Mouse (Mus musculus) E14TG2a.4 (cell line): ENCODE results near the gene Immt.

Source experiments
- H3K27me3 ChIP-seq: 2 replicates; pipeline ENCODE4 v1.6.1; 2014; ENCODE audit warnings: low read length, control low read depth; ENCODE audit not compliant: insufficient read depth
- H3K36me3 ChIP-seq: 2 replicates; pipeline ENCODE4 v1.6.1; 2014; ENCODE audit warnings: low read length, control low read depth; ENCODE audit not compliant: insufficient read depth
- H3K4me1 ChIP-seq: replicated peaks from 2 replicates; pipeline ENCODE4 v1.6.1; 2014; ENCODE audit warnings: low read depth, low read length, control low read depth
- H3K4me3 ChIP-seq: replicated peaks from 2 replicates; pipeline ENCODE4 v1.5.1; 2014; ENCODE audit warnings: mild to moderate bottlenecking, low read length
- H3K9me3 ChIP-seq: 2 replicates; pipeline ENCODE4 v1.6.1; 2014; ENCODE audit warnings: low read length, control low read depth
- CTCF ChIP-seq: conservative IDR thresholded peaks from 2 replicates; pipeline ENCODE4 v1.5.1; 2014; ENCODE audit warnings: low read length
- NANOG ChIP-seq: IDR thresholded peaks from 2 replicates; pipeline ENCODE4 v1.6.1; 2014; ENCODE audit warnings: borderline replicate concordance, low read length, mixed read lengths
- POU5F1 ChIP-seq: IDR thresholded peaks from 2 replicates; pipeline ENCODE4 v1.6.1; 2014; ENCODE audit warnings: low read length, borderline replicate concordance

Immt gene

DNA sequence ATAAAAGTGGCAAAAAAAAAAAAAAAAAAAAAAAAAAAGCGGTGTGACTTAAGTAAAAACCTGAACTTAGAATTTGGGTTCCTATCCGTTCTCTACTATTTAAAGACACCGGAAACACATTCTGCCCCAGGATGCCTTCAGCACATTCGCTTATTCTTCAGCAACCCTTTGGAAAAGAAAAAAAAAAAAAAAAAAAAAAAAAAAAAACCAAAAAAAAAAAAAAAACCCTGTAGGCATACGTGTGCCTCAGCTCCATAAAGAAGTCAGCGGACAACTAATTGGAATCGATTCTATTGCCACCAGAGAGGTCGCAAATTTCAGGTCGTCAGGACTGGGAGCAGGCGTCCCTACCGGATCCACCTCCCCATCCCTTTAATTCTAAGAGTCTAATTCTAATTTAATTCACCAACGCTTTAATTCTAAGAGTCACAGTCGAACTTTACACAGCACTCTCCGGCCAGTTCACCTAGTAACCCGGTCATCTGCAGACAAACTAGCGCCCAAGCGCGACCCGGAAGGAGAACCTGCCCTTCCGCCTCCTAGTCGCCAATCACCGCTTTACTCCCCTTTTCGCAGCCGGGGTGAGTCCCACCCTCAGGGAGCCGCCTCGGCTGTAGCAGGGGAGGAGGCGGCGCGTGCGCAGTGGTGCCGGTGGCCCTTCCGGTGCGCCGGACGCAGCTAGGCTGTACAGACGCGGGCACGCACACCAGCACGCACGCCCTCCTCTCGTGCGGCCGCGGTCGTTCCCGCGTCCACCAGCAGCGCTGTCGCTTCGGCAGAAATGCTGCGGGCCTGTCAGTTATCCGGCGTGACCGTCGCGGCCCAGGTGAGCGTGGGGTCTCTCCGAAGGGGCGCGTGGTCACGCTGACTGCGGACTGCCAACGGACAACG is at the start of gene Immt:
Gene Immt, plus strand, starts transcription at position 642 of the 891 bp plus-strand sequence.
- H3K36me3 ChIP-seq = peaks cover 35% of the 10 kb centered on the region
- no peak for TF ChIP-seq POU5F1
- TF ChIP-seq NANOG = no peak
- no peak for TF ChIP-seq CTCF
- H3K4me1 ChIP-seq = peaks cover 47% of the 10 kb centered on the region

DNA sequence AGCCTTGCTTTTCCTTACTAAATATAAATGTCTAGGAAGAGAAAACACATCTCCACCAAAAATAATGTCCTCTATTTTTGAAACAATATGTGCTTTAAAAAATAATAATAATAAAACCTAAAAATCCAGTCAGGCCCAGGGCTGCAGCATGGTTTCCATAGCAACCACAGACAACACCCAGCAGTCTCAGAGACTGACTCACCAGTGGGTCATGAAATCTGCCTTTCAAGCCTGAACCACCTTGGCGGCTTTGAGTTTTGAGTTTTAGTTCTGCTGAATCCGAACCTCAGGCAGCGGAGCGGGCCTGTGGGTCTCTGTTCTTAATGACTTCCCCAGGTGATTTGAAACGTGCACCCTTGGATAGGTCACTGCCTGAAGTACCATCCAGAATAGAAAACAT is 48.0 kb upstream of the Immt start:
- H3K36me3 ChIP-seq = no peaks in the 10 kb centered on the region

More for the DNA sequence above, at the start of gene Immt:
- Histone ChIP-seq H3K4me3 (peak within 1 kb of the TSS; percentile 98), H3K27me3 (no peaks in the 10 kb centered on the region), H3K9me3 (no peaks in the 10 kb centered on the region)

DNA sequence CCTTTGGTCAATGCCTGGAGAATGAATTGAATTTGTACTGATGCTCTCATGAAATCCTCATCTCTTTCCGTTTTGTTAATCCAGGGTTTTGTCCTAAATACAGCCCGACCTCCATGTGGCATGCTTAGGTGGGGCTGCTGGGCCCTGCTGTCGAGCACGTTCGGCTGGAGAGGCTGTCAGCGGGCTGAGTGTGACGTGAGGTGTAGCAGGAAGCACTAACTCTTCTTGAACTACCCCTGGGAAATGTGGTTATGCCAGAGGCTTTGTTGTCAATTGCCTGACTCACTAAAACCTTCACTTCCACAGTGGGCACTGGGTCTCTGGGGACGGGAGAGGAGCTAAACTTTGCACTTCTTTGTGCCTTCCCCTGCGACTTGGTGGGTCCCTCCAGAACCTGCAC is 42.8 kb upstream of the Immt start:
- Histone ChIP-seq H3K4me1 (no peaks in the 10 kb centered on the region), H3K9me3 (no peaks in the 10 kb centered on the region), H3K36me3 (no peaks in the 10 kb centered on the region), H3K27me3 (peaks cover 4% of the 10 kb centered on the region), H3K4me3 (no peak overlapping the region)
- TF ChIP-seq POU5F1 = no peak
- TF ChIP-seq NANOG = no peak
- TF ChIP-seq CTCF = no peak

More for the DNA sequence above, 48.0 kb upstream of the Immt start:
- H3K4me3 ChIP-seq = no peak overlapping the region
- peaks cover 29% of the 10 kb centered on the region for H3K4me1 ChIP-seq
- H3K27me3 ChIP-seq = peaks cover 4% of the 10 kb centered on the region; the same call in 1 of the 2 replicates
- no peaks in the 10 kb centered on the region for H3K9me3 ChIP-seq
- TF ChIP-seq POU5F1 (no peak), NANOG (no peak), CTCF (no peak)

DNA sequence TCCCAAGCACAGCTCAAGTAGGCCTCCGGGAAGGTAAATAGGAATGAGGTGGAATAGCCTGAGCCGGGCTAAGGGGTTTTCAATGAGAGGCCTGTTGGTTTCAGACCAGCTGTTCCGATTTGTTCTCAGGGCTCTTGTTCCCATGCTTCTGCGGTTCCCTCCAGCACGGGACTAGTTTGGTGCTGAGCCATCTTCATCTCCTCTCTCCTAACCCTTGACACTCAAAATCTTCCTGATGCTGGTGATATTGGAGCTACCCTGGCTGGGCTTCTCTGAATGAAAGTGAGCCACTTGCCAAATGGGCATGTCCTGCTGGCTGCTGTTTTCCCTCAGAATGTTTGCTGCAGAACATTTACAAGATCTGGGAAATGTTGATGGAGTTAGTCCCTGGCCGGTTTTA is 39.4 kb upstream of the Immt start:
- H3K4me1 ChIP-seq = no peaks in the 10 kb centered on the region
- no peaks in the 10 kb centered on the region; the same call in none of the 2 replicates for H3K27me3 ChIP-seq
- no peak overlapping the region for H3K4me3 ChIP-seq
- H3K9me3 ChIP-seq = no peaks in the 10 kb centered on the region
- no peaks in the 10 kb centered on the region for H3K36me3 ChIP-seq
- no peak for TF ChIP-seq POU5F1
- no peak for TF ChIP-seq CTCF
- no peak for TF ChIP-seq NANOG

DNA sequence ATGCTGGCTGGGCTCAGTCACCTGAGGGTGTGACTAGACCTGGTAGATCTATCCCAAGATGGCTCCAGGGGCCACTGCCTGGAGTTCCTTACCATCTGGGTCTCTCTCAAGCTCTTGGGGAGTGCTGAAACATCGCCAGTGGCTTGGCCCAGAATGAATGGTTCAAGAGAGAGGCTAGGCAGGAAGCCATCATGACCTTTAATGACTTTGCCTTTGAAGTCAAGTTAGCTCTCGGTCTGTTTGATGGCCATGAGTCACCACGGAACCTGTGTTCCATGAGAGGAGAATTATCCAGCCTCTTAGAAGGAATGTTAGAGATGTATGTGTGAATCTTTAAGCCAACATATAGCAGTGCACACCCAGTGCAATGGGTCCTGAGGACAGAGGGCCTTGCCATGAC is 31.7 kb upstream of the Immt start:
- Histone ChIP-seq H3K36me3 (no peaks in the 10 kb centered on the region), H3K9me3 (no peaks in the 10 kb centered on the region), H3K4me3 (no peak overlapping the region), H3K4me1 (peaks cover 20% of the 10 kb centered on the region), H3K27me3 (peaks cover 9% of the 10 kb centered on the region; the same call in 1 of the 2 replicates)
- TF ChIP-seq NANOG (no peak), POU5F1 (no peak), CTCF (no peak)

DNA sequence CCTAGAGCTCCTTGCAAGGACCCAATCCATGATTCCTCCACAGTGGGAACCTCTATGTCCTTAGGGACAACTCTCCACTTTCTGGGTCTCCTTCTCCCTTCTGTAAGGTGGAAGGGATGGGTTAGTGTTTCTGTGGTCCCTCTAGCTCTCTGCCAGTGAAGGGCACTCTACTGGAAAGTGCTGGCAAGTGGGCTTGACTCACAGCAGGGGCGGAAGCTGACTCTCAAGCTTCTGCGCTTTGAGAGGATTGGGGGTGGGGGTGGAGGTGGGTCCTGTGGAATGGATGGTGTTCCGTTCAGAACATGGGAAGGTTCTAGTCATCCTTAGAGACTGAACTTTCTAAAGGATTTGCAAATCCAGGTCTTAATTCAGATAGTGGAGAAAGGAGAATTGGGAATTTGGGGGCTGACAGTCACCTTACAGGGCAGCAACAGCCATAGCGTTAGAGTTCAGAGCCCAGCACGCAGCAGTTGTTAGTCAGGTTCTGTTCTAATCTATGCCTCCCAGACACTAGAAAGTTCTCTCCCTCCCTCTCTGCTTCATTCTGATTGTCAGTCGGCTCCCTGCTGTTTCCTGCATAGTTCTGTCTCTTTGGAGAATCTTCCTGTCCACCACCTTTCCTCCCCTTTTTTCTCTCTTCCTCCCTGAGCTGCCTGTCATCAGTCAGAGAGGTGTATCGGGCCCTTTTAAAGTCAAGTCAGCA is 30.0 kb upstream of the Immt start:
- Histone ChIP-seq H3K36me3 (no peaks in the 10 kb centered on the region), H3K4me3 (no peak overlapping the region), H3K4me1 (peaks cover 20% of the 10 kb centered on the region), H3K9me3 (no peaks in the 10 kb centered on the region), H3K27me3 (peaks cover 9% of the 10 kb centered on the region; the same call in 1 of the 2 replicates)
- TF ChIP-seq NANOG (no peak), POU5F1 (no peak), CTCF (no peak)

DNA sequence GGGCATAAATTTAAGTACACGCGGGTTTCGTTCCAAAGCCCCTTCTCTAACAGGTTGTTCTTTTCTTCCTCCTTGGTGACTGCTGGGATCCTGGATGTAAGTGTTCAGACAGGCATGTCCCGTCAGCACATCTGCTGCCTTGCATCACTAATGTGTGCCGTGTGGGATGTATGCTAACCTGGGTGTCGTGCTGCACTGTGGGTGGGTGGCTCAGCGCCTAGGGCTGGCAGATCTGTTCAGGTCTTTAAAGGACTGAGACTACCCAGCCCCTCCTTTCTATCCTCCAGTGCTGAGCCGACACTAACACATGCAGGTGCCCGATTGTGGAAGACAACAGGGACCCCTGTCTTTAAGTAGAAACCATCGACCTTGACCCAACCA is 29.4 kb upstream of the Immt start:
- Histone ChIP-seq H3K27me3 (peaks cover 14% of the 10 kb centered on the region; the same call in 1 of the 2 replicates), H3K4me3 (no peak overlapping the region), H3K36me3 (no peaks in the 10 kb centered on the region), H3K4me1 (peaks cover 20% of the 10 kb centered on the region), H3K9me3 (no peaks in the 10 kb centered on the region)
- no peak for TF ChIP-seq POU5F1
- no peak for TF ChIP-seq CTCF

DNA sequence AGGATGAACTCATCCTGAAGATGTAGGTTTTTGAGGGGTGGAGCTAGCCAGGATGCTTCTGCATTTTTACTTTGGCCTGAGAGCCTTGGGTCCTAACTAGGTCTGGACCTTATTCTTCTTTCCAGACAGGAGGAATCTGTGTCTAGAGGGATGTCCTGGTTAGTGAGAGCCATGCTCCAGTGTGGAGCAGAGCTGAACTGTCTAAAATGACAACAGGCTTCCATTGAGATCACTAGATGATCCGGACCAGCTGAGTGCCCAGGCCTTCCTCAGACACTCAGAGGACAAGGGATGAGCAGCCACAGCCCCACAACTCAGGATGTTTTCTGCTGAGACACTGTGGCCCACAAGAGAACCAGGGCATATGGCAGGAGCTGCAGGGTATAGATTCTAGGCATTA is 27.5 kb upstream of the Immt start:
- H3K9me3 ChIP-seq = no peaks in the 10 kb centered on the region
- no peak overlapping the region for H3K4me3 ChIP-seq
- TF ChIP-seq CTCF = no peak
- no peak for TF ChIP-seq NANOG
- TF ChIP-seq POU5F1 = no peak
- no peaks in the 10 kb centered on the region for H3K36me3 ChIP-seq
- H3K4me1 ChIP-seq = peaks cover 20% of the 10 kb centered on the region
- peaks cover 14% of the 10 kb centered on the region; the same call in 1 of the 2 replicates for H3K27me3 ChIP-seq
